Mouse (Mus musculus): ENCODE results near the gene Gm5788.

GRCm38 (mm10) chr12:87471421-87471963 is 23.0 kb upstream of the Gm5788 start:
- no peak for TF ChIP-seq POLR2A (IDR thresholded peaks at IDR 0.05; ENCODE audit: low read depth, low read length)
- TF ChIP-seq CTCF (IDR thresholded peaks at IDR 0.05; ENCODE audit: extremely low read depth, insufficient read length, insufficient replicate concordance, low read depth, low read length): no peak

All from small intestine, adult 2 months (tissue).